Mouse (Mus musculus) bone marrow, adult 2 months (tissue): ENCODE results near the gene Trex1.

Source experiments
- CTCF ChIP-seq: fragments of 200-500 bp; IDR thresholded peaks from 2 replicates; pipeline ENCODE4 v1.5.1; 2011; ENCODE audit warnings: low read length, control low read depth; ENCODE audit not compliant: control insufficient read depth, insufficient read depth
- POLR2A ChIP-seq: fragments of 200-500 bp; IDR thresholded peaks from 2 replicates; pipeline ENCODE4 v1.6.1; 2011; ENCODE audit warnings: low read depth, mild to moderate bottlenecking, control low read depth, low read length, borderline replicate concordance; ENCODE audit not compliant: control insufficient read depth

- TF ChIP-seq POLR2A, result no peak
- TF ChIP-seq CTCF, result no peak
These were observed 27.8 kb downstream of the Trex1 start for GRCm38 (mm10) chr9:109031686-109032085.
